ENCODE assay signal across 16 mouse cellular contexts in genomic region chr10:104042387-104042775, GRCm38 (mm10).
"Had no signal": no experiment of that assay in that cellular context is flagged by ENCODE, and none has a peak within 500 bp of the region (broad histone marks: within the 10 kb centered on the region; RNA-seq: fewer than 3 reads in every experiment).

No protein-coding gene starts in this region.

- H3K36me3 ChIP-seq: limb, embryonic 10.5 days; limb, embryonic 13.5 days had no signal

- H3K27ac ChIP-seq: limb, embryonic 10.5 days; limb, embryonic 13.5 days; stomach, postnatal 0 days had no signal

- H3K9ac ChIP-seq: limb, embryonic 13.5 days had no signal

- H3K4me2 ChIP-seq: limb, embryonic 13.5 days had no signal

- H3K9me3 ChIP-seq: limb, embryonic 10.5 days; limb, embryonic 13.5 days had no signal

- ATAC-seq: intestine, embryonic 16.5 days had no signal

- H3K4me3 ChIP-seq: limb, embryonic 10.5 days; limb, embryonic 13.5 days had no signal

- H3K4me1 ChIP-seq: limb, embryonic 10.5 days; limb, embryonic 13.5 days had no signal

- DNase-seq: kidney, adult 18-20 months; kidney, adult 9 months; kidney, postnatal 14 days; kidney, postnatal 4 days; layer of hippocampus, adult 9-11 months; lung, adult 2 months; lung, postnatal 14 days; lung, postnatal 4 days; midbrain, embryonic 14.5 days; thymus, adult 2 months; thymus, postnatal 14 days; thymus, postnatal 4 days had no signal

- H3K27me3 ChIP-seq: limb, embryonic 13.5 days had no signal
